In genomic region chr14:101911983-101912382, GRCm38 (mm10) we compare ENCODE assay signal across 24 mouse cellular contexts.
A peak's percentile ranks its signal among the peaks of the same experiment; 100 is the strongest.
DNase-seq lines count a peak whose midpoint lies in the region; ATAC-seq lines count a peak whose summit lies in the region.
"Had no signal": no experiment of that assay in that cellular context is flagged by ENCODE, and none has a peak within 500 bp of the region (broad histone marks: within the 10 kb centered on the region; RNA-seq: fewer than 3 reads in every experiment).

No protein-coding gene starts in this region.

- no peaks in the 10 kb centered on the region for H3K4me1 ChIP-seq in forebrain, embryonic 14.5 days (ENCODE audit: control insufficient read depth, insufficient read depth, low read length)
- no peaks in the 10 kb centered on the region for H3K4me1 ChIP-seq in forebrain, embryonic 15.5 days
- H3K4me1 ChIP-seq in heart, embryonic 11.5 days (ENCODE audit: control insufficient read depth, insufficient read depth, low read length) = no peaks in the 10 kb centered on the region
- H3K4me1 ChIP-seq in intestine, embryonic 14.5 days (replicated peaks; ENCODE audit: control insufficient read depth, insufficient read depth, low read length) = no peaks in the 10 kb centered on the region
- no peaks in the 10 kb centered on the region for H3K4me1 ChIP-seq in intestine, embryonic 15.5 days (replicated peaks)
- H3K4me1 ChIP-seq in brown adipose tissue, adult 24 weeks (ENCODE audit: control insufficient read depth, insufficient read depth, insufficient read length, low read length) = peaks cover 9% of the 10 kb centered on the region
- H3K4me1 ChIP-seq: embryonic facial prominence, embryonic 12.5 days; hindbrain, embryonic 15.5 days; limb, embryonic 15.5 days; lung, embryonic 15.5 days; midbrain, embryonic 15.5 days; stomach, embryonic 15.5 days had no signal

- H3K9ac ChIP-seq in forebrain, embryonic 14.5 days (ENCODE audit: low read length) = no peak overlapping the region
- H3K9ac ChIP-seq in forebrain, embryonic 15.5 days (replicated peaks) = no peak overlapping the region
- no peak overlapping the region for H3K9ac ChIP-seq in heart, embryonic 11.5 days (ENCODE audit: low read depth, low read length)
- H3K9ac ChIP-seq in intestine, embryonic 14.5 days (ENCODE audit: low read length) = no peak overlapping the region
- H3K9ac ChIP-seq in intestine, embryonic 15.5 days = no peak overlapping the region
- H3K9ac ChIP-seq: embryonic facial prominence, embryonic 12.5 days; hindbrain, embryonic 15.5 days; limb, embryonic 15.5 days; liver, embryonic 14.5 days; lung, embryonic 15.5 days; midbrain, embryonic 15.5 days; stomach, embryonic 15.5 days had no signal

- ATAC-seq in forebrain, embryonic 14.5 days = peak; percentile 60
- no peak for ATAC-seq in forebrain, embryonic 15.5 days (replicated peaks)
- no peak for ATAC-seq in heart, embryonic 11.5 days (replicated peaks; ENCODE audit: insufficient number of reproducible peaks, low FRiP score, low TSS enrichment)
- ATAC-seq in intestine, embryonic 14.5 days (replicated peaks; ENCODE audit: low FRiP score, low TSS enrichment, low read depth) = no peak
- no peak for ATAC-seq in intestine, embryonic 15.5 days
- ATAC-seq: CD4-positive, CD25-positive, alpha-beta regulatory T cell, adult 4 months; intestine, postnatal 0 days; midbrain, embryonic 15.5 days had no signal

- H3K27me3 ChIP-seq in forebrain, embryonic 14.5 days (replicated peaks; ENCODE audit: control insufficient read depth, insufficient read depth, low read length) = no peaks in the 10 kb centered on the region
- H3K27me3 ChIP-seq in forebrain, embryonic 15.5 days = no peaks in the 10 kb centered on the region
- H3K27me3 ChIP-seq in heart, embryonic 11.5 days (ENCODE audit: control insufficient read depth, insufficient read depth, low read length) = no peaks in the 10 kb centered on the region
- no peaks in the 10 kb centered on the region for H3K27me3 ChIP-seq in intestine, embryonic 14.5 days (replicated peaks; ENCODE audit: control insufficient read depth, insufficient read depth, low read length)
- H3K27me3 ChIP-seq in intestine, embryonic 15.5 days (replicated peaks) = no peaks in the 10 kb centered on the region
- H3K27me3 ChIP-seq: embryonic facial prominence, embryonic 12.5 days; hindbrain, embryonic 15.5 days; limb, embryonic 15.5 days; lung, embryonic 15.5 days; midbrain, embryonic 15.5 days; stomach, embryonic 15.5 days had no signal

- 71% methylated on average over 7 of the region's 7 CpGs for WGBS in forebrain, embryonic 14.5 days
- 66% methylated on average over 7 of the region's 7 CpGs for WGBS in forebrain, embryonic 15.5 days
- 86% methylated on average over 7 of the region's 7 CpGs for WGBS in heart, embryonic 11.5 days (ENCODE audit: insufficient replicate concordance)
- WGBS in intestine, embryonic 14.5 days = 74% methylated on average over 7 of the region's 7 CpGs
- 75% methylated on average over 7 of the region's 7 CpGs for WGBS in intestine, embryonic 15.5 days

- no peak overlapping the region for H3K4me3 ChIP-seq in forebrain, embryonic 14.5 days (ENCODE audit: low read depth, low read length)
- no peak overlapping the region for H3K4me3 ChIP-seq in forebrain, embryonic 15.5 days
- no peak overlapping the region for H3K4me3 ChIP-seq in heart, embryonic 11.5 days (ENCODE audit: low read depth, low read length)
- no peak overlapping the region for H3K4me3 ChIP-seq in intestine, embryonic 14.5 days (ENCODE audit: low read depth, low read length)
- no peak overlapping the region for H3K4me3 ChIP-seq in intestine, embryonic 15.5 days (replicated peaks)
- no peak overlapping the region for H3K4me3 ChIP-seq in brown adipose tissue, adult 24 weeks (ENCODE audit: insufficient read depth, low read depth, low read length)
- H3K4me3 ChIP-seq: embryonic facial prominence, embryonic 12.5 days; erythroblast, embryonic 14.5 days; hindbrain, embryonic 15.5 days; limb, embryonic 15.5 days; lung, embryonic 15.5 days; midbrain, embryonic 15.5 days; stomach, embryonic 15.5 days had no signal

- H3K27ac ChIP-seq in forebrain, embryonic 14.5 days (ENCODE audit: low read depth, low read length) = no peak overlapping the region
- no peak overlapping the region for H3K27ac ChIP-seq in forebrain, embryonic 15.5 days (replicated peaks)
- H3K27ac ChIP-seq in heart, embryonic 11.5 days (ENCODE audit: low read depth, low read length) = no peak overlapping the region
- H3K27ac ChIP-seq in intestine, embryonic 14.5 days (ENCODE audit: low read depth) = no peak overlapping the region
- H3K27ac ChIP-seq in intestine, embryonic 15.5 days = no peak overlapping the region
- peak overlapping the region; percentile 96 for H3K27ac ChIP-seq in brown adipose tissue, adult 24 weeks (replicated peaks; ENCODE audit: low read depth, low read length)
- H3K27ac ChIP-seq: embryonic facial prominence, embryonic 12.5 days; hindbrain, embryonic 15.5 days; limb, embryonic 15.5 days; liver, embryonic 14.5 days; lung, embryonic 15.5 days; midbrain, embryonic 15.5 days; stomach, embryonic 15.5 days had no signal

- H3K4me2 ChIP-seq in forebrain, embryonic 14.5 days (ENCODE audit: low read length) = no peak overlapping the region
- H3K4me2 ChIP-seq in forebrain, embryonic 15.5 days (replicated peaks) = no peak overlapping the region
- H3K4me2 ChIP-seq in heart, embryonic 11.5 days = no peak overlapping the region
- no peak overlapping the region for H3K4me2 ChIP-seq in intestine, embryonic 14.5 days (ENCODE audit: low read length)
- H3K4me2 ChIP-seq in intestine, embryonic 15.5 days (replicated peaks) = no peak overlapping the region
- H3K4me2 ChIP-seq: embryonic facial prominence, embryonic 12.5 days; hindbrain, embryonic 15.5 days; limb, embryonic 15.5 days; lung, embryonic 15.5 days; midbrain, embryonic 15.5 days; stomach, embryonic 15.5 days had no signal

- peak; percentile 54 for DNase-seq in forebrain, embryonic 14.5 days (ENCODE audit: low spot score)
- peak; percentile 65 for DNase-seq in heart, adult 8-10 months (ENCODE audit: low spot score)
- peak; percentile 37 for DNase-seq in intestine, embryonic 14.5 days (ENCODE audit: low spot score)
- no peak for DNase-seq in kidney, postnatal 36 days
- DNase-seq: adrenal gland, postnatal 25 days; cerebellum, adult 11 months; kidney, postnatal 25 days; left cerebral cortex, postnatal 4 days; lung, postnatal 4 days; thymus, postnatal 25 days had no signal

- no peaks in the 10 kb centered on the region for H3K9me3 ChIP-seq in forebrain, embryonic 14.5 days (replicated peaks; ENCODE audit: control insufficient read depth, low read length)
- H3K9me3 ChIP-seq in forebrain, embryonic 15.5 days = no peaks in the 10 kb centered on the region
- no peaks in the 10 kb centered on the region for H3K9me3 ChIP-seq in heart, embryonic 11.5 days (replicated peaks; ENCODE audit: control insufficient read depth, low read length)
- H3K9me3 ChIP-seq in intestine, embryonic 14.5 days (ENCODE audit: control insufficient read depth, low read length) = no peaks in the 10 kb centered on the region
- no peaks in the 10 kb centered on the region for H3K9me3 ChIP-seq in intestine, embryonic 15.5 days
- H3K9me3 ChIP-seq: embryonic facial prominence, embryonic 12.5 days; hindbrain, embryonic 15.5 days; limb, embryonic 15.5 days; lung, embryonic 15.5 days; midbrain, embryonic 15.5 days; stomach, embryonic 15.5 days had no signal

- no peaks in the 10 kb centered on the region for H3K36me3 ChIP-seq in forebrain, embryonic 14.5 days (ENCODE audit: control insufficient read depth, insufficient read depth, low read length)
- no peaks in the 10 kb centered on the region for H3K36me3 ChIP-seq in forebrain, embryonic 15.5 days
- H3K36me3 ChIP-seq in heart, embryonic 11.5 days (ENCODE audit: control insufficient read depth, insufficient read depth, low read length) = 0 out of 2 replicates have a peak, but pooled peaks cover 6% of the 10 kb centered on the region
- no peaks in the 10 kb centered on the region for H3K36me3 ChIP-seq in intestine, embryonic 14.5 days (ENCODE audit: control insufficient read depth, insufficient read depth, low read length)
- H3K36me3 ChIP-seq in intestine, embryonic 15.5 days = no peaks in the 10 kb centered on the region
- H3K36me3 ChIP-seq: embryonic facial prominence, embryonic 12.5 days; hindbrain, embryonic 15.5 days; limb, embryonic 15.5 days; lung, embryonic 15.5 days; midbrain, embryonic 15.5 days; stomach, embryonic 15.5 days had no signal

Comparison
In these comparisons a context has a peak if more than half of its experiments do, and no peak if none do; other contexts are left out.
1. DNase-seq: peak in forebrain, embryonic 14.5 days (single experiment), heart, adult 8-10 months (single experiment) and intestine, embryonic 14.5 days (single experiment); none in kidney, postnatal 36 days (0 of 2).